Mouse (Mus musculus) MEL (cell line): Measurements from ENCODE around the gene Tnnc2. TPM values are rescaled to one million over a fixed set of nuclear protein-coding genes. Genes with fewer than 3 reads are reported as not detected.
A peak's percentile ranks its signal among the peaks of the same experiment; 100 is the strongest.

Experiments used
- DNase-seq: peaks from one replicate; pipeline ENCODE4 v3.0.0; 2011; ENCODE audit warnings: low read depth, low spot score
- H3K27ac ChIP-seq: 2 replicates; pipeline ENCODE4 v1.5.1; 2012; ENCODE audit warnings: low read depth, mild to moderate bottlenecking, control low read depth, low read length, moderate library complexity; ENCODE audit not compliant: control insufficient read depth
- H3K27me3 ChIP-seq, 2 experiments: fragments of 150-350 bp in 1 of 2; sonication (generic) in 1 of 2; 2 replicates each; pipeline ENCODE4 v1.6.1; 2012; ENCODE audit warnings: low read length in 2 of 2, mild to moderate bottlenecking in 2 of 2, improper control_type of control experiment in 1 of 2, moderate library complexity in 1 of 2; ENCODE audit not compliant: insufficient read depth in 2 of 2, control insufficient read depth in 1 of 2
- H3K36me3 ChIP-seq, 2 experiments: 2 replicates each; pipeline ENCODE4 v1.6.1; 2012 to 2014; ENCODE audit warnings: low read length in 2 of 2, improper control_type of control experiment in 1 of 2, inconsistent platforms in 1 of 2, mild to moderate bottlenecking in 1 of 2; ENCODE audit not compliant: insufficient read depth in 2 of 2, control insufficient read depth in 1 of 2
- H3K4me1 ChIP-seq, 2 experiments: fragments of 150-350 bp in 1 of 2; sonication (generic) in 1 of 2; 2 replicates each; pipeline ENCODE4 v1.6.1; 2012; ENCODE audit warnings: low read length in 2 of 2, improper control_type of control experiment in 1 of 2, mild to moderate bottlenecking in 1 of 2; ENCODE audit not compliant: insufficient read depth in 2 of 2, control insufficient read depth in 1 of 2
- H3K4me3 ChIP-seq, 2 experiments: fragments of 150-350 bp in 1 of 2; sonication (generic) in 1 of 2; 2 replicates each; pipeline ENCODE4 v1.5.1; 2012; ENCODE audit warnings: low read depth in 2 of 2, low read length in 2 of 2, mild to moderate bottlenecking in 2 of 2, moderate library complexity in 2 of 2, control low read depth in 1 of 2, improper control_type of control experiment in 1 of 2; ENCODE audit not compliant: control insufficient read depth in 1 of 2, insufficient read depth in 1 of 2
- H3K79me2 ChIP-seq: 2 replicates; pipeline ENCODE4 v1.6.1; 2012; ENCODE audit warnings: mild to moderate bottlenecking, low read length, moderate library complexity; ENCODE audit not compliant: control insufficient read depth, poor library complexity, insufficient read depth
- H3K9ac ChIP-seq: 2 replicates; pipeline ENCODE4 v1.6.1; 2012; ENCODE audit warnings: low read depth, mild to moderate bottlenecking, control low read depth, low read length, moderate library complexity; ENCODE audit not compliant: control insufficient read depth, poor library complexity, severe bottlenecking
- H3K9me3 ChIP-seq: fragments of 150-350 bp; sonication (generic); replicated peaks from 2 replicates; pipeline ENCODE4 v1.6.1; 2012; ENCODE audit warnings: mild to moderate bottlenecking, low read length, improper control_type of control experiment, moderate library complexity; ENCODE audit not compliant: insufficient read depth
- EP300 ChIP-seq, 2 experiments: IDR thresholded peaks; 2 replicates each; pipeline ENCODE4 v1.6.1; 2011; ENCODE audit warnings: improper control_type of control experiment in 2 of 2, low read length in 2 of 2, low read depth in 1 of 2, mild to moderate bottlenecking in 1 of 2
- ETS1 ChIP-seq: IDR thresholded peaks from 2 replicates; pipeline ENCODE4 v1.6.1; 2012; ENCODE audit warnings: low read depth, mild to moderate bottlenecking, inconsistent platforms, low read length, improper control_type of control experiment, moderate library complexity
- GATA1 ChIP-seq: IDR thresholded peaks from 2 replicates; pipeline ENCODE4 v1.6.1; 2011; ENCODE audit warnings: low read depth, low read length, improper control_type of control experiment
- HCFC1 ChIP-seq: IDR thresholded peaks from 2 replicates; pipeline ENCODE4 v1.6.1; 2012; ENCODE audit warnings: low read depth, mild to moderate bottlenecking, inconsistent platforms, low read length, improper control_type of control experiment, moderate library complexity
- JUND ChIP-seq: IDR thresholded peaks from 2 replicates; pipeline ENCODE4 v1.6.1; 2011; ENCODE audit warnings: low read depth, mild to moderate bottlenecking, improper control_type of control experiment, low read length
- KAT2A ChIP-seq: conservative IDR thresholded peaks from 2 replicates; pipeline ENCODE4 v1.6.1; 2012; ENCODE audit warnings: low read depth, low read length, improper control_type of control experiment, inconsistent platforms
- MAFK ChIP-seq: IDR thresholded peaks from 2 replicates; pipeline ENCODE4 v1.6.1; 2011; ENCODE audit warnings: low read depth, mild to moderate bottlenecking, low read length, improper control_type of control experiment, borderline replicate concordance
- MEF2A ChIP-seq: IDR thresholded peaks from 2 replicates; pipeline ENCODE4 v1.6.1; 2014; ENCODE audit warnings: low read depth, mild to moderate bottlenecking, inconsistent platforms, low read length, improper control_type of control experiment; ENCODE audit not compliant: poor library complexity, insufficient replicate concordance, severe bottlenecking; ENCODE audit errors: extremely low read depth
- MXI1 ChIP-seq: IDR thresholded peaks from 2 replicates; pipeline ENCODE4 v1.6.1; 2011; ENCODE audit warnings: mild to moderate bottlenecking, low read depth, low read length, improper control_type of control experiment
- MYC ChIP-seq: IDR thresholded peaks from 2 replicates; pipeline ENCODE4 v1.6.1; 2011; ENCODE audit warnings: low read depth, mild to moderate bottlenecking, low read length, improper control_type of control experiment, moderate library complexity
- NELFE ChIP-seq: IDR thresholded peaks from 2 replicates; pipeline ENCODE4 v1.6.1; 2011; ENCODE audit warnings: low read depth, low read length, improper control_type of control experiment
- NRF1 ChIP-seq: IDR thresholded peaks from 2 replicates; pipeline ENCODE4 v1.6.1; 2014; ENCODE audit warnings: low read depth, mild to moderate bottlenecking, inconsistent platforms, low read length, improper control_type of control experiment, moderate library complexity; ENCODE audit not compliant: poor library complexity, insufficient read depth, severe bottlenecking
- POLR2A ChIP-seq, 2 experiments: IDR thresholded peaks; 2 replicates each; pipeline ENCODE4 v1.6.1; 2011 to 2012; ENCODE audit warnings: low read length in 2 of 2, mild to moderate bottlenecking in 2 of 2, control low read depth in 1 of 2, improper control_type of control experiment in 1 of 2, low read depth in 1 of 2, moderate library complexity in 1 of 2; ENCODE audit not compliant: control insufficient read depth in 1 of 2, insufficient read depth in 1 of 2, poor library complexity in 1 of 2
- POLR2AphosphoS2 ChIP-seq: IDR thresholded peaks from 2 replicates; pipeline ENCODE4 v1.6.1; 2011; ENCODE audit warnings: low read length, improper control_type of control experiment
- RAD21 ChIP-seq: IDR thresholded peaks from 2 replicates; pipeline ENCODE4 v1.6.1; 2011; ENCODE audit warnings: mild to moderate bottlenecking, low read depth, low read length, improper control_type of control experiment
- SIN3A ChIP-seq: IDR thresholded peaks from 2 replicates; pipeline ENCODE4 v1.6.1; 2012; ENCODE audit warnings: low read length, improper control_type of control experiment, inconsistent platforms
- TAL1 ChIP-seq: IDR thresholded peaks from 2 replicates; pipeline ENCODE4 v1.6.1; 2012; ENCODE audit warnings: mild to moderate bottlenecking, inconsistent platforms, low read length, moderate library complexity, mixed read lengths
- TBP ChIP-seq: IDR thresholded peaks from 2 replicates; pipeline ENCODE4 v1.8.0; 2011; ENCODE audit warnings: low read depth, low read length, improper control_type of control experiment
- TCF12 ChIP-seq: IDR thresholded peaks from 2 replicates; pipeline ENCODE4 v1.6.1; 2014; ENCODE audit warnings: low read depth, mild to moderate bottlenecking, inconsistent platforms, low read length, improper control_type of control experiment, moderate library complexity
- USF2 ChIP-seq, 2 experiments: IDR thresholded peaks; 2 replicates each; pipeline ENCODE4 v1.6.1; 2011 to 2012; ENCODE audit warnings: improper control_type of control experiment in 2 of 2, low read length in 2 of 2, borderline replicate concordance in 1 of 2, inconsistent platforms in 1 of 2, low read depth in 1 of 2, mild to moderate bottlenecking in 1 of 2; ENCODE audit not compliant: insufficient read depth in 1 of 2
- ZC3H11A ChIP-seq: IDR thresholded peaks from 2 replicates; pipeline ENCODE4 v1.6.1; 2012; ENCODE audit warnings: low read depth, mild to moderate bottlenecking, inconsistent platforms, low read length, improper control_type of control experiment
- ZKSCAN1 ChIP-seq: IDR thresholded peaks from 2 replicates; pipeline ENCODE4 v1.6.1; 2012; ENCODE audit warnings: low read depth, mild to moderate bottlenecking, inconsistent platforms, low read length, improper control_type of control experiment, moderate library complexity
- ZMIZ1 ChIP-seq: IDR thresholded peaks from 2 replicates; pipeline ENCODE4 v1.6.1; 2012; ENCODE audit warnings: low read depth, mild to moderate bottlenecking, inconsistent platforms, low read length, improper control_type of control experiment, moderate library complexity
- ZNF384 ChIP-seq: IDR thresholded peaks from 2 replicates; pipeline ENCODE4 v1.6.1; 2012; ENCODE audit warnings: low read depth, mild to moderate bottlenecking, inconsistent platforms, low read length, improper control_type of control experiment
- polyA plus RNA-seq, 2 experiments: library from polyadenylated mRNA; stranded (reverse) in 1 of 2; unstranded in 1 of 2; fragments of >175 nt in 1 of 2; fragments of >200 nt in 1 of 2; gene quantifications; 2 replicates each; pipeline versions ENCODE4 v1.2.1 to v1.2.4; 2012; ENCODE audit warnings: low replicate concordance in 2 of 2, low read depth in 1 of 2; ENCODE audit not compliant: insufficient read length in 2 of 2, insufficient read depth in 1 of 2, missing spikeins in 1 of 2
- total RNA-seq: library from RNA; depleted of rRNA; stranded (reverse); fragments of 300-350 nt; gene quantifications from 2 replicates; pipeline ENCODE4 v1.2.3, GENCODE M21; 2012

Tnnc2 gene
- total and polyA plus RNA-seq, 3 experiments, result not detected

DNA sequence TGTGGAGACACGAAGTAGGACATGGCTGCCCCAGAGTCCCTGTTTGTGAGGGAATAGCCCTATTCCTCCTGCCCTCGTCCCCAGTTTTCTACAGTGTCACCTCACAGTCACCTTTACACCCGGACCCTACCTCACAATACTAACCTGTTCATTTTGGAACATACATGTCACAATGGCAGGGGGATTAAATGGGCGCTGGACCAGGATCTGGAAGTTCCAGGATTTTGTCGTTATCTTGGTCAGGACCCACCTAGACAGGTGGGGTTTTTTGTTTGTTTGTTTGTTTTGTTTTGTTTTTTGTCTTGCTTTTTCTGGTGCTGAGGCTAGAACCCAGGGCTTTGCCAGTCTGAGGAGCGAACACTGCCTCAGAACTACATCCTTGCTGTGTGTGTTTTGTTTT, 48.7 kb upstream of the Tnnc2 start, which contains the start of gene Spata25:
Gene Spata25 (minus strand): TSS at position 101 of the 400 bp plus-strand sequence.
- Histone ChIP-seq H3K4me1 (peaks cover 2 to 22% of the 10 kb centered on the region in 2 experiments; a peak in 3 of 4 replicates), H3K27ac (peak within 1 kb of the TSS; percentile 72), H3K4me3 (no peak within 1 kb of the TSS), H3K27me3 (no peaks in the 10 kb centered on the region), H3K79me2 (peaks cover 9% of the 10 kb centered on the region), H3K9me3 (no peaks in the 10 kb centered on the region), H3K9ac (peak within 1 kb of the TSS; percentile 38), H3K36me3 (peaks cover 0 to 17% of the 10 kb centered on the region in 2 experiments; a peak in 2 of 4 replicates)
- no peak for TF ChIP-seq ZC3H11A
- TF ChIP-seq NRF1, result no peak
- TF ChIP-seq POLR2AphosphoS2, result no peak
- TF ChIP-seq HCFC1, result no peak
- no peak for TF ChIP-seq POLR2A (IDR thresholded peaks at IDR 0.05; ENCODE audit: control insufficient read depth in 1 of 2, insufficient read depth in 1 of 2, low read depth in 1 of 2, low read length in 2 of 2, poor library complexity in 1 of 2)
- no peak for TF ChIP-seq RAD21
- TF ChIP-seq MAFK, result no peak
- no peak for TF ChIP-seq KAT2A
- TF ChIP-seq JUND, result no peak
- DNase-seq, result no peak

GRCm38 (mm10) chr2:164827146-164827850, 47.5 kb upstream of the Tnnc2 start:
- Histone ChIP-seq H3K27me3 (no peaks in the 10 kb centered on the region), H3K4me3 (no peak overlapping the region), H3K4me1 (peaks cover 2 to 24% of the 10 kb centered on the region in 2 experiments; a peak in 3 of 4 replicates), H3K9me3 (no peaks in the 10 kb centered on the region), H3K9ac (peak overlapping the region; percentile 38), H3K79me2 (peaks cover 4% of the 10 kb centered on the region), H3K36me3 (peaks cover 0 to 19% of the 10 kb centered on the region in 2 experiments; a peak in 2 of 4 replicates), H3K27ac (peak overlapping the region; percentile 72)
- no peak for TF ChIP-seq ZC3H11A
- no peak for TF ChIP-seq POLR2AphosphoS2
- peak in 1 of 2 experiments; percentile 53; a peak in 2 of 4 replicates for TF ChIP-seq EP300 (IDR thresholded peaks at IDR 0.05; ENCODE audit: low read depth in 1 of 2, low read length in 2 of 2)
- TF ChIP-seq USF2 (IDR thresholded peaks at IDR 0.05; ENCODE audit: borderline replicate concordance in 1 of 2, insufficient read depth in 1 of 2, low read depth in 1 of 2, low read length in 2 of 2), result no peak
- 0 out of 2 replicates have a peak, but pooled peaks have one; percentile 46 for TF ChIP-seq MYC
- TF ChIP-seq MEF2A, result no peak
- 0 out of 2 replicates have a peak, but pooled peaks have one; percentile 51 for TF ChIP-seq TBP
- TF ChIP-seq GATA1, result peak; percentile 56
- peak; percentile 42; the same call in 1 of the 2 replicates for TF ChIP-seq TCF12
- TF ChIP-seq ZKSCAN1, result no peak
- TF ChIP-seq NELFE, result no peak
- no peak for TF ChIP-seq TAL1
- no peak for TF ChIP-seq ZMIZ1
- peak; percentile 80 for TF ChIP-seq SIN3A
- 0 out of 2 replicates have a peak, but pooled peaks have one; percentile 47 for TF ChIP-seq MXI1
- TF ChIP-seq ZNF384, result no peak
- TF ChIP-seq NRF1, result no peak
- TF ChIP-seq POLR2A (IDR thresholded peaks at IDR 0.05; ENCODE audit: control insufficient read depth in 1 of 2, insufficient read depth in 1 of 2, low read depth in 1 of 2, low read length in 2 of 2, poor library complexity in 1 of 2), result peak in 1 of 2 experiments; percentile 24; a peak in 1 of 4 replicates
- TF ChIP-seq ETS1, result peak; percentile 75
- DNase-seq, result peak; percentile 79
